Mouse (Mus musculus): ENCODE results near the gene Gm45785. TPM values are rescaled to one million over a fixed set of nuclear protein-coding genes. Genes with fewer than 3 reads are reported as not detected.
A peak's percentile ranks its signal among the peaks of the same experiment; 100 is the strongest.

The Gm45785 gene
- not detected in 2 replicates for polyA plus RNA-seq (2012; rRNA removed)

- H3K4me1 ChIP-seq (ENCODE audit: control insufficient read depth, insufficient read depth, insufficient read length, low read length): peaks cover 13% of the 10 kb centered on the region
- H3K36me3 ChIP-seq (ENCODE audit: control insufficient read depth, insufficient read depth, low read length): peaks cover 49% of the 10 kb centered on the region
- peak within 1 kb of the TSS; percentile 90 for H3K27ac ChIP-seq (ENCODE audit: insufficient read depth, low read depth, low read length)
- no peaks in the 10 kb centered on the region for H3K27me3 ChIP-seq (ENCODE audit: control insufficient read depth, insufficient read depth, low read length)
- WGBS: under 1% methylated on average over 51 of the region's 51 CpGs
- TF ChIP-seq POLR2A (IDR thresholded peaks at IDR 0.05; ENCODE audit: low read depth, low read length): 0 out of 2 replicates have a peak, but pooled peaks have one; percentile 54
- no peak for TF ChIP-seq CTCF (IDR thresholded peaks at IDR 0.05; ENCODE audit: extremely low read depth, insufficient read length, insufficient replicate concordance, low read depth, low read length)
- H3K4me3 ChIP-seq (ENCODE audit: low read depth, low read length): peak within 1 kb of the TSS; percentile 82
These were observed at the start of gene Gm45785 for GRCm38 (mm10) chr7:140855860-140856784. Gene Gm45785 (minus strand): TSS chr7:140856331.

- no peaks in the 10 kb centered on the region for H3K27me3 ChIP-seq (ENCODE audit: control insufficient read depth, insufficient read depth, low read length)
- H3K27ac ChIP-seq (ENCODE audit: insufficient read depth, low read depth, low read length): no peak overlapping the region
- 81% methylated on average over 2 of the region's 2 CpGs for WGBS
- TF ChIP-seq POLR2A (IDR thresholded peaks at IDR 0.05; ENCODE audit: low read depth, low read length) (no peak), CTCF (IDR thresholded peaks at IDR 0.05; ENCODE audit: extremely low read depth, insufficient read length, insufficient replicate concordance, low read depth, low read length) (no peak)
- peaks cover 2% of the 10 kb centered on the region; the same call in 1 of the 2 replicates for H3K4me1 ChIP-seq (ENCODE audit: control insufficient read depth, insufficient read depth, insufficient read length, low read length)
- H3K36me3 ChIP-seq (ENCODE audit: control insufficient read depth, insufficient read depth, low read length): no peaks in the 10 kb centered on the region
- no peak overlapping the region for H3K4me3 ChIP-seq (ENCODE audit: low read depth, low read length)
These were observed 49.5 kb upstream of the Gm45785 start for GRCm38 (mm10) chr7:140905642-140906081.

- TF ChIP-seq POLR2A (IDR thresholded peaks at IDR 0.05; ENCODE audit: low read depth, low read length) (no peak), CTCF (IDR thresholded peaks at IDR 0.05; ENCODE audit: extremely low read depth, insufficient read length, insufficient replicate concordance, low read depth, low read length) (peak; percentile 97; the same call in 1 of the 2 replicates)
- WGBS: 26% methylated on average over 13 of the region's 13 CpGs
- Histone ChIP-seq H3K4me3 (ENCODE audit: low read depth, low read length) (no peak overlapping the region), H3K27ac (ENCODE audit: insufficient read depth, low read depth, low read length) (no peak overlapping the region), H3K4me1 (ENCODE audit: control insufficient read depth, insufficient read depth, insufficient read length, low read length) (no peaks in the 10 kb centered on the region), H3K36me3 (ENCODE audit: control insufficient read depth, insufficient read depth, low read length) (peaks cover 6% of the 10 kb centered on the region), H3K27me3 (ENCODE audit: control insufficient read depth, insufficient read depth, low read length) (no peaks in the 10 kb centered on the region)
These were observed 47.1 kb upstream of the Gm45785 start for GRCm38 (mm10) chr7:140903212-140903611.

- no peak for TF ChIP-seq POLR2A (IDR thresholded peaks at IDR 0.05; ENCODE audit: low read depth, low read length)
- no peak for TF ChIP-seq CTCF (IDR thresholded peaks at IDR 0.05; ENCODE audit: extremely low read depth, insufficient read length, insufficient replicate concordance, low read depth, low read length)
These were observed 46.1 kb upstream of the Gm45785 start for GRCm38 (mm10) chr7:140902036-140902875.

GRCm38 (mm10) chr7:140900220-140900619 lies 44.1 kb upstream of the Gm45785 start, which contains the start of gene Cox8b:
Gene Cox8b (minus strand): TSS chr7:140900446.
- WGBS: 68% methylated on average over 10 of the region's 10 CpGs
- no peak within 1 kb of the TSS for H3K27ac ChIP-seq (ENCODE audit: insufficient read depth, low read depth, low read length)
- no peaks in the 10 kb centered on the region for H3K27me3 ChIP-seq (ENCODE audit: control insufficient read depth, insufficient read depth, low read length)
- H3K4me1 ChIP-seq (ENCODE audit: control insufficient read depth, insufficient read depth, insufficient read length, low read length): no peaks in the 10 kb centered on the region
- H3K4me3 ChIP-seq (ENCODE audit: low read depth, low read length): no peak within 1 kb of the TSS
- H3K36me3 ChIP-seq (ENCODE audit: control insufficient read depth, insufficient read depth, low read length): peaks cover 24% of the 10 kb centered on the region
- no peak for TF ChIP-seq CTCF (IDR thresholded peaks at IDR 0.05; ENCODE audit: extremely low read depth, insufficient read length, insufficient replicate concordance, low read depth, low read length)
- TF ChIP-seq POLR2A (IDR thresholded peaks at IDR 0.05; ENCODE audit: low read depth, low read length): no peak

More at GRCm38 (mm10) chr7:140902036-140902875, 46.1 kb upstream of the Gm45785 start:
- H3K27ac ChIP-seq (ENCODE audit: insufficient read depth, low read depth, low read length): no peak overlapping the region
- H3K27me3 ChIP-seq (ENCODE audit: control insufficient read depth, insufficient read depth, low read length): no peaks in the 10 kb centered on the region
- H3K36me3 ChIP-seq (ENCODE audit: control insufficient read depth, insufficient read depth, low read length): peaks cover 14% of the 10 kb centered on the region
- no peaks in the 10 kb centered on the region for H3K4me1 ChIP-seq (ENCODE audit: control insufficient read depth, insufficient read depth, insufficient read length, low read length)
- no peak overlapping the region for H3K4me3 ChIP-seq (ENCODE audit: low read depth, low read length)
- WGBS: 90% methylated on average over 15 of the region's 15 CpGs

- Histone ChIP-seq H3K36me3 (ENCODE audit: control insufficient read depth, insufficient read depth, low read length) (peaks cover 32% of the 10 kb centered on the region), H3K27me3 (ENCODE audit: control insufficient read depth, insufficient read depth, low read length) (no peaks in the 10 kb centered on the region), H3K4me1 (ENCODE audit: control insufficient read depth, insufficient read depth, insufficient read length, low read length) (no peaks in the 10 kb centered on the region), H3K27ac (ENCODE audit: insufficient read depth, low read depth, low read length) (no peak overlapping the region), H3K4me3 (ENCODE audit: low read depth, low read length) (no peak overlapping the region)
- TF ChIP-seq POLR2A (IDR thresholded peaks at IDR 0.05; ENCODE audit: low read depth, low read length) (no peak), CTCF (IDR thresholded peaks at IDR 0.05; ENCODE audit: extremely low read depth, insufficient read length, insufficient replicate concordance, low read depth, low read length) (no peak)
- 83% methylated on average over 3 of the region's 3 CpGs for WGBS
These were observed 43.0 kb upstream of the Gm45785 start for GRCm38 (mm10) chr7:140899121-140899520.

Data from small intestine, adult 2 months (tissue).